Mouse (Mus musculus) embryonic facial prominence, embryonic 11.5 days (tissue): ENCODE measurements around the gene Slc38a11. TPM values are rescaled to one million over a fixed set of nuclear protein-coding genes. Genes with fewer than 3 reads are reported as not detected.

ENCODE experiments used
- ATAC-seq: fragments of 200-750 bp; cut with Nextera tagmentation; replicated peaks from 2 replicates; pipeline ENCODE4 v1.8.0; 2017; ENCODE audit warnings: low read depth; ENCODE audit not compliant: insufficient number of reproducible peaks, low FRiP score, low TSS enrichment
- DNase-seq: peaks from one replicate; pipeline ENCODE4 v3.0.0-alpha.2; 2015; ENCODE audit warnings: low spot score
- H3K27ac ChIP-seq: fragments of 300-500 bp; sonication (generic); replicated peaks from 2 replicates; pipeline ENCODE4 v1.5.1; 2014; ENCODE audit warnings: mild to moderate bottlenecking, low read depth, low read length, control low read depth
- H3K27me3 ChIP-seq: fragments of 300-500 bp; sonication (generic); 2 replicates; pipeline ENCODE4 v1.6.1; 2014; ENCODE audit warnings: mild to moderate bottlenecking, low read length, moderate library complexity, mixed read lengths; ENCODE audit not compliant: control insufficient read depth, insufficient read depth
- H3K36me3 ChIP-seq: fragments of 300-500 bp; sonication (generic); replicated peaks from 2 replicates; pipeline ENCODE4 v1.6.1; 2014; ENCODE audit warnings: low read depth, mild to moderate bottlenecking, low read length, moderate library complexity, mixed read lengths; ENCODE audit not compliant: control insufficient read depth, insufficient read depth
- H3K4me1 ChIP-seq: fragments of 300-500 bp; sonication (generic); 2 replicates; pipeline ENCODE4 v1.6.1; 2014; ENCODE audit warnings: low read length, mixed read lengths; ENCODE audit not compliant: control insufficient read depth, insufficient read depth
- H3K4me2 ChIP-seq: fragments of 300-500 bp; sonication (generic); 2 replicates; pipeline ENCODE4 v1.6.1; 2014; ENCODE audit warnings: low read depth, mild to moderate bottlenecking, control low read depth, low read length, moderate library complexity
- H3K4me3 ChIP-seq: fragments of 300-500 bp; sonication (generic); 2 replicates; pipeline ENCODE4 v1.5.1; 2014; ENCODE audit warnings: low read depth, low read length, control low read depth
- H3K9ac ChIP-seq: fragments of 300-500 bp; sonication (generic); replicated peaks from 2 replicates; pipeline ENCODE4 v1.6.1; 2014; ENCODE audit warnings: mild to moderate bottlenecking, control low read depth, low read length
- H3K9me3 ChIP-seq: fragments of 300-500 bp; sonication (generic); replicated peaks from 2 replicates; pipeline ENCODE4 v1.6.1; 2016; ENCODE audit warnings: mild to moderate bottlenecking, low read length, inconsistent platforms, mixed read lengths; ENCODE audit not compliant: control insufficient read depth
- WGBS: fragments of 180-500 bp; shearing (Covaris S2); extraction: QIAGEN DNeasy Blood & Tissue Kit; methylation state at CpG from one replicate; pipeline ENCODE4 v1.1.7; 2014; 5-methylcytosine and 5-hydroxymethylcytosine counted together
- polyA plus RNA-seq: library from polyadenylated mRNA; unstranded; fragments of >200 nt; fragmentation: Nextera tagmentation; extraction: Ambion mirVana; gene quantifications from 2 replicates; pipeline ENCODE4 v1.2.1, GENCODE M21; 2014

Slc38a11 gene
- polyA plus RNA-seq, 1 experiment from 2014 or later, result not detected

DNA sequence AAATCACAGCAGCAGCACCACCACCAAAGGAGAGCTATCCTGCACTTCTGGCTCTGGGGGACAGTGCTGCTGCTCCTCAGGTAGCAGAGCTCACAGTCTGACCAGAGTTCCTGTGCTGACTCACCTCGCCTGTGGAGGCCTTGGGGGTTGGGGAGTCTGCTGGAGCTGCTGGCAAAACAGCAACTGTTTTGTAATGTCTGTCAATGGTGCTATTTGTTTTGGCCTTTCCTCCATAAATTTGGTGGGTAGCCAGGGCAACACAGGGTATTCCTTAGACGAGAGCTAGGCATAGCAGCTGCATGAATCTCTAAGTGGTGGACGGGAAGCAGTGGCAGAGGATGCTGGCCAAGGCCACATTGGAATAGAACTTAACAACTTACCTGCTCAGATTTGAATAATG is 78.5 kb downstream of the Slc38a11 start:
- H3K9ac ChIP-seq, result no peak overlapping the region
- H3K27me3 ChIP-seq, result no peaks in the 10 kb centered on the region
- H3K4me3 ChIP-seq, result no peak overlapping the region
- DNase-seq (no peak), ATAC-seq (no peak)
- 32% methylated on average over 3 of the region's 3 CpGs for WGBS
- H3K9me3 ChIP-seq, result no peaks in the 10 kb centered on the region
- no peaks in the 10 kb centered on the region for H3K4me1 ChIP-seq
- H3K27ac ChIP-seq, result no peak overlapping the region
- H3K4me2 ChIP-seq, result no peak overlapping the region
- H3K36me3 ChIP-seq, result no peaks in the 10 kb centered on the region

- 87% methylated on average over 6 of the region's 6 CpGs for WGBS
- ATAC-seq (no peak), DNase-seq (no peak)
- no peaks in the 10 kb centered on the region for H3K4me1 ChIP-seq
- H3K27ac ChIP-seq, result no peak overlapping the region
- H3K9me3 ChIP-seq, result no peaks in the 10 kb centered on the region
- H3K4me2 ChIP-seq, result no peak overlapping the region
- no peak overlapping the region for H3K4me3 ChIP-seq
- no peak overlapping the region for H3K9ac ChIP-seq
- no peaks in the 10 kb centered on the region for H3K27me3 ChIP-seq
- H3K36me3 ChIP-seq, result no peaks in the 10 kb centered on the region
These were observed 80.9 kb downstream of the Slc38a11 start for GRCm38 (mm10) chr2:65282979-65283378.

GRCm38 (mm10) chr2:65279029-65279690 is 84.7 kb downstream of the Slc38a11 start:
- ATAC-seq (no peak), DNase-seq (no peak)
- H3K27ac ChIP-seq, result no peak overlapping the region
- H3K4me2 ChIP-seq, result no peak overlapping the region
- H3K4me3 ChIP-seq, result no peak overlapping the region
- no peaks in the 10 kb centered on the region for H3K4me1 ChIP-seq
- H3K9me3 ChIP-seq, result no peaks in the 10 kb centered on the region
- no peaks in the 10 kb centered on the region for H3K27me3 ChIP-seq
- H3K9ac ChIP-seq, result no peak overlapping the region
- 45% methylated on average over 4 of the region's 4 CpGs for WGBS
- H3K36me3 ChIP-seq, result no peaks in the 10 kb centered on the region

DNA sequence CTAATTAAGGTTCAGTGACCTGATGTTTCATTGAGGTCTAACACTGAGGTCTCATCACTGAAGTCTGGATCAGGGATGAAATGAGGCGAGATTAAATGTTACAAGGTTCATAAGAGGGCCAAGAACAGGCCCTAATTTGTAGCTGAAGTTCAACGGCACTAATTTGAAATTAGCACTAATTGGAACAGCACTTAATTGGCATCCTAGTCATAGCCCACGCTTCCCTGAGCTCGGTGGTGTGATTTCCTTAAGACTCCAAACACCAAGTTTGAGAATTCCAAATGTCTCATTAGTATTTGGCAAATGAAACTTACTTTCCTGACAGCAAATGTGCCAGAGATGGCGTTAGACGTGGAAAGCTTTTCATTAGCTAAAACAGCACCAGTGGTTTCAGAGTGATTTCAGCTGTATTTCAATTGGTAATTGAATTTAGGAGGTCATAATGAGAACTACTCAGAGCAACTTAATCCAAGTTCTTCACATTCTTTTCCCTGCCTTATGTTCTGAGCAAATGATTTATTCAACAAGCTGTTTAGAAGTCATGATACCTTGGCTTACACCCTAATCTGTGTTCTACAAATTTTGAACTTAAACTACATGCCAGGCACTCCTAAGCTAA is 88.3 kb downstream of the Slc38a11 start:
- Histone ChIP-seq H3K9ac (no peak overlapping the region), H3K36me3 (no peaks in the 10 kb centered on the region), H3K4me2 (no peak overlapping the region), H3K4me3 (no peak overlapping the region), H3K4me1 (no peaks in the 10 kb centered on the region), H3K9me3 (no peaks in the 10 kb centered on the region), H3K27me3 (no peaks in the 10 kb centered on the region), H3K27ac (no peak overlapping the region)
- WGBS, result 64% methylated on average over 6 of the region's 6 CpGs
- ATAC-seq (no peak), DNase-seq (no peak)

- DNase-seq (no peak), ATAC-seq (no peak)
- Histone ChIP-seq H3K4me1 (no peaks in the 10 kb centered on the region), H3K4me3 (no peak overlapping the region), H3K9ac (no peak overlapping the region), H3K27ac (no peak overlapping the region), H3K4me2 (no peak overlapping the region), H3K27me3 (no peaks in the 10 kb centered on the region), H3K36me3 (no peaks in the 10 kb centered on the region), H3K9me3 (no peaks in the 10 kb centered on the region)
- WGBS, result 25% methylated on average over 2 of the region's 2 CpGs
These were observed 89.9 kb downstream of the Slc38a11 start for GRCm38 (mm10) chr2:65273910-65274309.

GRCm38 (mm10) chr2:65268731-65269130 is 95.1 kb downstream of the Slc38a11 start:
- DNase-seq (no peak), ATAC-seq (no peak)
- Histone ChIP-seq H3K9ac (no peak overlapping the region), H3K4me1 (no peaks in the 10 kb centered on the region), H3K9me3 (no peaks in the 10 kb centered on the region), H3K4me3 (no peak overlapping the region), H3K27me3 (no peaks in the 10 kb centered on the region), H3K27ac (no peak overlapping the region), H3K36me3 (no peaks in the 10 kb centered on the region), H3K4me2 (no peak overlapping the region)
- 83% methylated on average over 6 of the region's 6 CpGs for WGBS

GRCm38 (mm10) chr2:65267834-65268233 is 96.0 kb downstream of the Slc38a11 start:
- Histone ChIP-seq H3K36me3 (no peaks in the 10 kb centered on the region), H3K4me1 (no peaks in the 10 kb centered on the region), H3K9me3 (no peaks in the 10 kb centered on the region), H3K9ac (no peak overlapping the region), H3K4me2 (no peak overlapping the region), H3K27ac (no peak overlapping the region), H3K4me3 (no peak overlapping the region), H3K27me3 (no peaks in the 10 kb centered on the region)
- ATAC-seq (no peak), DNase-seq (peak; percentile 20)
- WGBS, result 33% methylated on average over 4 of the region's 4 CpGs

DNA sequence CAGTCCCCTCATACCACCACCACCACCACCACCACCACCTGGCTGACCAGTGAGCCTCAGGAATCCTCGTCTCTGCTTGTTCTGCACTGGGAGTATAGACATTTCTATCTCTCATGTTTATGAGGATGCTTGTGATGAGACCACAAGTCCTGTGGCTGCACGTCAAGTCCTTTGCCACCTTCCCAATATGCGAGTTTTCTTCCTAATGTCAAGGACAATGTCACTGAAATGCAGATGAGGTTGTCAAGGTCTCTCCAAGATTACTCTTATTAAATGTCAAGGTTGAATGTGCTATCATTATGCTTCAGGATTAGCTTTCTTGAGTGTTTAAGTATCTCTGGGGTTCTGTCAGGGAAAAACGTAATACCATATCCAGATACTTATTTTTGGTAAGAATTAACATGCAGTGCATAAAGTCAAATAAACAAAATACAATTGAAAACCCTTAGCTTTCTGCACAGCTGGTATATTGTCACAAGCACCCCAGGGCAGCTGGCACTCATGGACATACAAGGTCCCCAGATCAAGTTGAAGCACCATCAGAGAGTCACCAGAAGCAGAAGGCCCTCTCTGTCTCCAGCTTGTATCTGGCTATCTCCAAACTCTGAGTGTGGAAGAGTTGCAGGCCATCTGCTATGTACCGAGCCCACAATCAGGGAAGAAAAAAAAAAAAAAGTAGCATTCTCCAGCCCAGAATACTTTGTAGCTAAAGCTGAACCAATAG is 97.1 kb downstream of the Slc38a11 start:
- Histone ChIP-seq H3K9ac (no peak overlapping the region), H3K4me1 (no peaks in the 10 kb centered on the region), H3K27me3 (no peaks in the 10 kb centered on the region), H3K36me3 (no peaks in the 10 kb centered on the region), H3K4me2 (no peak overlapping the region), H3K27ac (no peak overlapping the region), H3K9me3 (no peaks in the 10 kb centered on the region), H3K4me3 (no peak overlapping the region)
- DNase-seq, result no peak
- 89% methylated on average over 5 of the region's 5 CpGs for WGBS
- no peak for ATAC-seq
